Mouse (Mus musculus) frontal cortex, postnatal 36 days (tissue): Measurements from ENCODE around the gene Otud7a.
A peak's percentile ranks its signal among the peaks of the same experiment; 100 is the strongest.
"Not testable (repeated sequence)": the region's sequence is repeated elsewhere in the genome, so short reads cannot be mapped to it uniquely, and the experiment has no call there.

Experiments used
- DNase-seq, 2 experiments: peaks; one replicate each; pipeline ENCODE4 v3.0.0; 2022; ENCODE audit warnings: low spot score in 2 of 2

The Otud7a gene

DNA sequence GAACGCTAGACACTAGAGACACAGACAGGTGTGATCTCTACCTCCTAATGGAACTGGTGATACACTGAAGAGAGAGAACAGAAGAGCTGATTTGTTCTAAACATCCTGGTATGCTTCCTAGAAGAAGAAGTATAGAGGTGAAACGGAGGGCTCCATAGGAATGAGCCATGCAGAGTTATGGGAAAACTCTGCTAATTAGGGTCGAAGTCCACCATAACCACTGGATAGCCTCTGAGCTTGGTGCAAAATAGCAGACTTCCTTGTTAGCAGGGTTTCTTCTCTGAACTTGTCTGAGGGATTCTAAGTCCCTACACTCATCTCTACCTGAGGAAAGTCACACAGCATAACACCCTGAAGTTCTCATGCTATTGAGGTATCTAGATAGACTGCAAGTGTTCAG, 114.4 kb downstream of the Otud7a start:
- DNase-seq, result no peak

- no peak for DNase-seq
These were observed 115.1 kb downstream of the Otud7a start for GRCm38 (mm10) chr7:63559679-63560078.

GRCm38 (mm10) chr7:63583310-63583709, 138.8 kb downstream of the Otud7a start:
- DNase-seq, result no peak

DNA sequence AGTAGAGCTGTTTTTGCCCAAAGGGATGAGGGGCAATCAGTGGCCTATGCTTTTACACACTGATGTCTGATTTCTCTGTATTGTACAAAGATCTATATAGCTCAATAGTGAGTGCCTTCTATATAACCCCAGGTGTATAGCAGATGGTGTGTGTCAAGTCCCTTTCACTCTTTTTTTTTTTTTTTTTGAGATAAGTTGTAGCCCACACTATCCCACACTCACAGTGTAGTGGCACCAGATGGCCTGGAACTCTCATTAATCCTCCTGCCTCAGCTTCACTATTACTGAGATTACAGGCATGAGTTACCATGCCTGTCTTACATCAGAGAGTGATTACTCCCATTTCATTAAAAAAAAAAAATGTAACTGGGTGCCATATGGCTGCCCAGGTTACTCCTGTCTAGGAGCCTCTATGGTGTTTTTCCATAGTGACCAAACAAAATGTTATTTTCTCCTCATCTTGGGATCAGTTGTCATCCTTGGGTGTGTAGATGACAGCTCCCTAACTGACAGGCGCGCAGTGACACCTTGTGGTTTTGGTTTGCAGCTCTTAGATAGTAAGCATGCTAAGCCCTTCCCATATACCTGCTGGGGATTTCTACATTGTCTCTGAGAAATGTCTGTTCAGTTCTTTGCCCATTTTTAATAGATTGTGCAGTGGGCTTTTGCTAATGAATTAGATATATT, 141.8 kb downstream of the Otud7a start:
- DNase-seq, result no peak

GRCm38 (mm10) chr7:63590305-63590704, 145.8 kb downstream of the Otud7a start:
- no peak for DNase-seq

DNA sequence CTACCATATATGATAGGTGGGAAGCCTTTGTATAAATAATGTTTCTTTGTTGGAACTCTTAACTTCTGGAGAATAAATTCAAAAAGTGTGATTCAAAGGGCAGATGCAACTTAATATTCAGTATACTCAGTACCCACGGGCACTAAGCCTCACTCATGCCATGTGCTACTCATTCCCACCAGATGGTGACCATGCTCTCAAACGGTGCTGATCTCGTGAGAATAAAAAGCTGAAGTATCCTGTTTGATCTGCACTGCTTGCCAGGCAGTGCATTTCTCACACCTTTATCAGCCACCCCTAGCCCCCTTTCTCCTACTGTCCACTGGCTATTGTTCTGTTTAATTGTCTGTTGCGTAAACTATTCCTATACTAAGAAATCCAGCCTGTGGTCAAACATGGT, 146.8 kb downstream of the Otud7a start:
- DNase-seq, result no peak

GRCm38 (mm10) chr7:63592061-63592460, 147.5 kb downstream of the Otud7a start:
- no peak for DNase-seq

DNA sequence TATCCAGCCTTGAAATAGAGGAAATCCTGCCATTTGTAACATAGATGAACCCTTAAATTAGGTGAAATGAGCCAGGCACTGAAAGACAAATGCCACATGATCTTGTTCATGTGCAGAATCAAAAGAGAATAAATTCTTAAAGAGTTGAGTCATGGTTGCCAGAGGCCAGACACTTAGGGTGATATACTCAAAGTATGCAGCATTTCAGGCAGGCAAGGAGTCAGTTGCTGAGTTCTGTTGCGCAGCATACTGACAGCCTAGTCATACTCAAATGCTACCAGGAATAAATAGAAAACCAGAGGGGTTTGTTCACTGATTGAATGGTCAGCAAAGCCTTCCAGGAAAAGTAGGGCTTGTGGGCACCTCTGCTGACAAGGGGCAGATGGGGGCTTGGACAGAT, 160.3 kb downstream of the Otud7a start:
- DNase-seq, result no peak

DNA sequence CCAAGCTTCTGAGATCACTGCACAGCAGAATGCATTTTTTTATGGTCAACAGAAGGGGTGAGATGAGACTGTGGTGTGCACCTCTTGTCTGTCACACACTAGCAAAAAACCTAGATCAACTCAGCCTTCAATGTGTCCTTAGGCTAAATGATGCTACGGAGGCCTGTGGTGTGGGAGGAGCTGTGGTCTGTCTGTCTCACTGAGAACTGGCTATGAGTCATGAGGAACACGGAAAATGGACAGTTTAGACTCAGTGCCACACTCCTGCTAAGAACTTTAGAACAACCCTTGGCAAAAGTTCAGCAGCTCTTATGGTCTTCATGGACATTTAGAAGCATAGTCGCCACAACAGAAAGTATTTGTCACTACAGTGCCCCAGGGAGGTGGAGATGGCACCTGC, 172.5 kb downstream of the Otud7a start:
- no peak for DNase-seq

DNA sequence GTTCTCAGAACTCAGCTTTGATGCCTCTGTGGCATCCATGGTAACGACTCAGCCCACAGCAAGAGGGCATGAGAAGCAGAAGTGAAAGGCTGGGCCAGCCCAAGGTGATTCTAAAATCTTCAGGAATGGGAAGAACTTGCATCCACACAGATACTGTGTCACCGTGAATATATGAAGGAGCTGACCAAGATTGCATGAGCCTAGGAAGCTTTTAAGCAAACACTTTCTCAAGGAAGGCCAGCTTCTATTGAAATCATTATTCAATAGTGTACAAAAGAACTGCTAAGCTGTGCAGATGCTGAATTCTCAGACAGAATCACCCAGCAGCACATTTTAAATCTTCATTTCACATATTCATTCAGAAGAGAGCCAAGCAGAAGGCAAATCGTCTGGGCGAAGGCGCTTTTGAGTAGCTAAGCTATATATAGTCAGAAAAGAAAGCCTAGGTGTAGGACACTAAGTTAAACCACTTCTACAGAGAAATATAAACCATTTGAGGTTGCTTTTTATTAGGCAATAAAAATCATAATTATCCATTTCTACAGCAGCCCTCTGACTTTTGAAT, 176.3 kb downstream of the Otud7a start:
- peak in 1 of 2 experiments; percentile 44 for DNase-seq

DNA sequence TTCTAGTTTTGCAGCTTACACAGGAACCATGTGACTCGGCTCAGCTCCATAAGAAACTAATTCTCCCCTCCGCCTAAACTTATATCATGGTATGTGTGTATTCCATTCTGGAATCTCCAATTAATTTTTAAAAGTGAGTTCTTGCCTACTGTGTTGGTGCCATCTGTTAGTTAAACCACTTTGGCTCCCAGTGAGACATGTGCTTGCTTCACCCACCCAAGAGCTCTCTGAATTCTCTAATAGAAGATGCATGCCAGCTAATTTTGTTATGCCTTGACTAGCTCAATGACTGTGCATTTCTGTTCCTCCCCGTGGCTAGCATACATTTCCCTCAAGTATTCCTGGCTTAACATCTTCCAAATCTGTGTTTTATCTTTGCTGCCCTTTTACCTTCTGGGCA, 193.1 kb downstream of the Otud7a start:
- DNase-seq, result peak in 1 of 2 experiments; percentile 38

GRCm38 (mm10) chr7:63644002-63644401, 199.5 kb downstream of the Otud7a start:
- DNase-seq, result no peak

- DNase-seq, result no peak
These were observed 202.6 kb downstream of the Otud7a start for GRCm38 (mm10) chr7:63647136-63647535.

DNA sequence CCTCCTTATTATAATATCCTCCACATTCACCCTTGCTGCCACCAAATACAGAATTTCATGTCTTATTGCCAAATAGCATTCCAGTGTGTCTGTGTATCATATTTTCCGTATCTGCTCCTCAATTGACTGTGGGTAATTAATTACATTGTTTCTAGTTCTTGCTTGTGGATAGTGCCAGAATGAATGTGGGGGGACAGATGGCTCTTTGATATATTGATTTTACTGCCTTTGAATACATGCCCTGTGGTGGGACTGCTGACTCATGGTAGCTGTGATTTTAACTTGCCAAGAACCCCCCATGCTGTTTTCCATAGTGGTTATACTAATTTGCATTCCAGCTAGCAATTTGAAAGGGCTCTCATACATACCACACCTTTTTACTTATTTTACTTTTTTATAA, 215.7 kb downstream of the Otud7a start:
- no peak for DNase-seq

GRCm38 (mm10) chr7:63662757-63663156, 218.2 kb downstream of the Otud7a start:
- no peak for DNase-seq

GRCm38 (mm10) chr7:63665496-63665895, 220.9 kb downstream of the Otud7a start:
- peak; percentile 26 to 51 for DNase-seq

GRCm38 (mm10) chr7:63667986-63668741, 223.6 kb downstream of the Otud7a start:
- DNase-seq, result peak; percentile 55 to 68

GRCm38 (mm10) chr7:63668951-63669350, 224.4 kb downstream of the Otud7a start:
- DNase-seq, result peak; percentile 35 to 45

DNA sequence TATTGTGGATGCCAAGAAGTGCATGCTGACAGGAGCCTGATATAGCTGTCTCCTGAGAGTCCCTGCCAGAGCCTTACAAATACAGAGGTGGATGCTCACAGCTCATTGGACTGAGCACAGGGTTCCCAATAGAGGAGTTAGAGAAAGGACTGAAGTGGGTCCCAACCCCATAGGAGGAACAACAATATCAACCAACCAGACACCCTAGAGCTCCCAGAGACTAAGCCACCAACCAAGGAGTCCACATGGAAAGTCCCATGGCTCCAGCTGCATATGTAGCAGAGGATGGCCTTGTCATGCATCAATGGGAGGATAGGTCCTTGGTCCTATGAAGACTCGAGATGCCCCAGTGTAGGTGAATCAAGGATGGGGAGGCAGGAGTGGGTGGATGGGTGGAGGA, 226.4 kb downstream of the Otud7a start:
- not testable (repeated sequence) for DNase-seq

DNA sequence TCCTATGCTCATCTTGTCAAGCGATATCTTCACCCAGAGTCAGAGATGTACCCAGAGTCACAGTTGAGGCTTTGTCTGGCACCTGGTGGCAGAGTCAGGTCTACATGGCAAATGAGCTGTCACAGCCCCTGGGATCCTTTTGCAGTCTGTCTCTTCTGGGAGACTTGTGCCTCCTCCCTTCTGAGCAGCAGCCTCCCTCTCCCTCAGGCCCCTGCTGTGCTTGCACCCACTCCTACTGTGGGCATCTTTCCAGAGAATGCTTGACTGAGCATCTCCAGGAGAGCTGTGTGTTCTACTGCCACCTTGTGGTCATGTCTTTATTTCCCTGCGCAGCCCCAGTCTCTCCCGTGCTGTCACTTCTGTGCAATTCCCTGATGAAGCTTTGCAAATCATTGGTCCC, 227.4 kb downstream of the Otud7a start:
- DNase-seq, result peak; percentile 83 to 91

DNA sequence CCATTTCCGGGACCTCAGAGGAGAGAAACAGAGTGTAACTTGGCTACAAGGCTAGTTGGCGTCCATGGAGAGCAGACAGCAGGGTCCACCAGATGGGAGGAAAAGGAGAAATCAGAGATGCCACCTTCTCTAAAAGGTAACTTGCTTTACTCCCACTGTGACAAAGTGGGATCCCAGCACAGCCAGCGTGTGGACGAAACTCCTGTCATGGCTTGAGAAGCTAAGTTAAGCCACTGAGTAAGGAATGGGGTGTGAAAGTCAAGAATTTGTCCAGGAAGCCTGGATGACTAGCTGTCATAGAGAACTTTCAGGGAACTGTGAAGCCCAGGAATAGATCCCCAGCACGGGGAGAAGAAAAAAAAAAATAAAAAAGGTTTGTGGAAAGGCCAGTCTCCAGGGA, 232.1 kb downstream of the Otud7a start:
- no peak for DNase-seq

DNA sequence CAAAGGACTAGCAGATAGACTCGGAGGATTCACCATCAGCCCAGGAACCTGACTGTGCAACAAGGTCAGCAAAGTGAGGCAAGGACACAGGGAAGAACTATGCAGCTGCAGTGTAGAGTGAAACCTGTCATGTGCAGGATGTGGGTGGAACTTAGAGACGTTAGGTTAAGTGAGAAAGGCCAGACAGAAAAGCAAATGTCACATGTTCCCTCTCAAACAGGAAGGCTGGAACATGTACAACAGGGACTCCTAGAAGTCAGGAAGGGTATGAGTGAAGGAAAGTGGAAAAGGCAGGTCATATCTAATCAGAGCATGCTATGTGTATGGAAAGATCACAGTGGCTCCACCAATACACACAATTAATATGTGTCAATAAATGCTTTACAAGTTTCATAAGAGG, 232.6 kb downstream of the Otud7a start:
- DNase-seq, result no peak

- DNase-seq, result no peak
These were observed 242.5 kb downstream of the Otud7a start for GRCm38 (mm10) chr7:63687056-63687455.
